Mouse (Mus musculus): ENCODE data around the gene Arvcf. TPM values are rescaled to one million over a fixed set of nuclear protein-coding genes. Genes with fewer than 3 reads are reported as not detected.

Arvcf gene
- polyA plus RNA-seq, 2 experiments = 18.9 to 33.6 TPM

DNA sequence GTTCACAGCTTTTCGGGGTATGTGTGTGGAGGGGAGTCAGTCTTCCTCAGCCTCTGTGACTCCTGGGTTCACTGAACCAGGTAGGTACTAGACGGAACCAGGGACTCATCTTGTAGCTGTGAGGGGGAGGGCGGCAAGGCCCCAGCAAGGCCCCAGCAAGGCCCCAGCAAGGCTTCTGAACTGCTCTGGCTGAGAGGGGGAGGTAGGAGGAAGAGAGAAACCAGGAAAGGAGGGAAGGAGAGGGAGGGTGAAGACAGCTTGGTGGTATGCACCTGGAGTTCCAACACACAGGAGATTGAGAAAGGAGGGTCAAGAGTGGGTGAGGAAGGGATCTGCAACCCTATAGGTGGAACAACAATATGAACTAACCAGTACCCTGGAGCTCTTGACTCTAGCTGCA, 68.9 kb downstream of the Arvcf start:
- H3K4me1 ChIP-seq (ENCODE audit: control insufficient read depth, insufficient read depth, low read length) = no peaks in the 10 kb centered on the region; the same call in 1 of the 2 replicates
- ATAC-seq (ENCODE audit: low FRiP score, low read depth) (no peak), DNase-seq (ENCODE audit: low spot score) (no peak)
- 0 out of 2 replicates have a peak overlapping the region, but pooled peaks have one; percentile 4 for H3K9ac ChIP-seq (ENCODE audit: low read depth, low read length, severe bottlenecking)
- H3K36me3 ChIP-seq (ENCODE audit: control insufficient read depth, insufficient read depth, low read length) = peaks cover 30% of the 10 kb centered on the region
- H3K27me3 ChIP-seq (ENCODE audit: control insufficient read depth, insufficient read depth, low read length) = no peaks in the 10 kb centered on the region
- H3K9me3 ChIP-seq (ENCODE audit: control insufficient read depth, low read length) = no peaks in the 10 kb centered on the region
- TF ChIP-seq POLR2A (IDR thresholded peaks at IDR 0.05; ENCODE audit: borderline replicate concordance, extremely low read depth, insufficient read depth, insufficient read length) = no peak
- WGBS = 72% methylated on average over 3 of the region's 3 CpGs
- H3K4me2 ChIP-seq (replicated peaks; ENCODE audit: low read depth, low read length, severe bottlenecking) = no peak overlapping the region
- no peak overlapping the region for H3K4me3 ChIP-seq (replicated peaks; ENCODE audit: low read length)
- peak overlapping the region; percentile 55; the same call in 1 of the 2 replicates for H3K27ac ChIP-seq (replicated peaks; ENCODE audit: low read depth, low read length)

DNA sequence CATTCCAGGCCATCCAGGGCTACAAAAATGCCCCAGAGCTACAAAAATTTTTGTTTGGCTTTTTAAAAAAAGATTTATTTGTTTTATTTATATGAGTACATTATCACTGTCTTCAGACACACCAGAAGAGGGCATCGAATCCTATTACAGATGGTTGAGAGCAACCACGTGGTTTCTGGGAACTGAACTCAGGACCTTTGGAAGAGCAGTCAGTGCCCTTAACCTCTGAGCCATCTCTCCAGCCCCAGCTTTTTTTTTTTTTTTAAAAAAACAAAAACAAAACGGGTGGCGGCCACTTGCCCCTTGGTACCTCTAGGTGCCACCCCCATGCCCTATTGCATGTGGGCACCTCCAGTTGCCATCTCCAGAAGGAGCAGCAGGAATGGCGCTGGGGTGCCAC, 69.5 kb downstream of the Arvcf start:
- Histone ChIP-seq H3K36me3 (ENCODE audit: control insufficient read depth, insufficient read depth, low read length) (peaks cover 33% of the 10 kb centered on the region), H3K4me2 (replicated peaks; ENCODE audit: low read depth, low read length, severe bottlenecking) (no peak overlapping the region), H3K4me1 (ENCODE audit: control insufficient read depth, insufficient read depth, low read length) (no peaks in the 10 kb centered on the region; the same call in 1 of the 2 replicates), H3K4me3 (replicated peaks; ENCODE audit: low read length) (no peak overlapping the region), H3K9ac (ENCODE audit: low read depth, low read length, severe bottlenecking) (no peak overlapping the region), H3K9me3 (ENCODE audit: control insufficient read depth, low read length) (no peaks in the 10 kb centered on the region), H3K27ac (replicated peaks; ENCODE audit: low read depth, low read length) (no peak overlapping the region), H3K27me3 (ENCODE audit: control insufficient read depth, insufficient read depth, low read length) (no peaks in the 10 kb centered on the region)
- DNase-seq (ENCODE audit: low spot score) (no peak), ATAC-seq (ENCODE audit: low FRiP score, low read depth) (no peak)
- 92% methylated on average over 5 of the region's 5 CpGs for WGBS
- TF ChIP-seq POLR2A (IDR thresholded peaks at IDR 0.05; ENCODE audit: borderline replicate concordance, extremely low read depth, insufficient read depth, insufficient read length) = no peak

DNA sequence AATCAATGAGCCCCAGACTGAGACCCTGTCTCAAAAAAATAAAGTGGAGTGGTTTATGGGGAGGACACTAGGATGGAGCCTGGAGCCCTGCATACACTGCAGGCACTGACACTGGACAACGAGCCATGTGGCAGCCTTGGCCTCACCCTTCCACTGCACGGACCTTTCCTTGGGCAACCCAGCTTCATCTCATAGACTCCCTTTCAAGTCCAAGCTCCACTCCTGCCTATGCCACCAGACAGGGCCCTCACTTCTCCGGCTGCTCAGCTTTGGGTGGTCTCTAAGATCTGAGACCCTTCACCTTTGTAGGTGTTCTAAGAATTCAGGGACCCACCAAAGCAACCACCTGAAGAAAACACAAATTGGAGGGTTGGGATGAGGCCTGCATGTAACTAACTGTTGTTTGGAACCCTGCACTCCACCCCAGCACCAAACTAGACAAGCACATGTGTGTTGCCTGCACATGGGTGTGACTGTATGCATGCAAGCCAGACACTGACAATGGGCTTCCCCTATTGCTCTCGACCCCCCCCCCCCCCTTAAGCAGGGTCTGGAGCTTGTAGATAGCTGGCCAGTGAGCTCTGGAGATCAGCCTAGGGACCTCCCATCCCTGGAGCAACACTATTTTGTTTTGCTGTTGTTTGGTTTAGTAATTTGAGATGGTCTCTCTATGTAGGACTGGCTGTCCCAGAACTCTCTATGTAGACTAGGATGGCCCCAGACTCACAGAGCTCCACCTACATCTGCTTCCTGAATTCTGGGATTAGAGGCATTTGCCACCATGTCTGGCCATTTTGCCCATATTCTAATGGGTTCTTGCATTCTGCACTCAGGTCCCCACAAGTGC, 71.0 kb downstream of the Arvcf start:
- no peak overlapping the region for H3K4me3 ChIP-seq (replicated peaks; ENCODE audit: low read length)
- no peak overlapping the region for H3K4me2 ChIP-seq (replicated peaks; ENCODE audit: low read depth, low read length, severe bottlenecking)
- no peak overlapping the region for H3K9ac ChIP-seq (ENCODE audit: low read depth, low read length, severe bottlenecking)
- no peaks in the 10 kb centered on the region for H3K9me3 ChIP-seq (ENCODE audit: control insufficient read depth, low read length)
- H3K27ac ChIP-seq (replicated peaks; ENCODE audit: low read depth, low read length) = no peak overlapping the region
- H3K36me3 ChIP-seq (ENCODE audit: control insufficient read depth, insufficient read depth, low read length) = peaks cover 30% of the 10 kb centered on the region
- H3K4me1 ChIP-seq (ENCODE audit: control insufficient read depth, insufficient read depth, low read length) = peaks cover 2% of the 10 kb centered on the region
- ATAC-seq (ENCODE audit: low FRiP score, low read depth) (no peak), DNase-seq (ENCODE audit: low spot score) (no peak)
- TF ChIP-seq POLR2A (IDR thresholded peaks at IDR 0.05; ENCODE audit: borderline replicate concordance, extremely low read depth, insufficient read depth, insufficient read length) = no peak
- H3K27me3 ChIP-seq (ENCODE audit: control insufficient read depth, insufficient read depth, low read length) = no peaks in the 10 kb centered on the region
- 88% methylated on average over 4 of the region's 4 CpGs for WGBS

DNA sequence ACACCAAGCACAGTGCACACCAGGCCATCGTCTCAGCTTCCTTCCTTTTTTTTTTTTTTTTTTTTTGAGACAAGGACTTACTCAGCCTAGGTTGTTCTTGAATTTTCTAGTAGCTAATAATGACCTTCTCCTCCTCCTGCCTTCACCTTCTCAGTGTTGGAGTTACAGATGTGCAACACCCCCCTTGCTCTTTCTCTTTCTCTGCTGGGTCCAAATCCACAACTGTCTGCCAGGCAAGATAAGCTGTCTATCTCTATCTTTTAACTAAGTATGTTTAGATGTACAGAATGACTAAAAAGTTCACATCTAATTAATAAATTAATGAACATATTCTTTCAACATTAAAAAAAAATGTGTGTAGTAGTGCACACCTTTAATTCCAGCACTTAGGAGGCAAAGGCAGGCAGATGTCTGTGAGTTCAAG, 71.6 kb downstream of the Arvcf start:
- Histone ChIP-seq H3K27ac (replicated peaks; ENCODE audit: low read depth, low read length) (no peak overlapping the region), H3K27me3 (ENCODE audit: control insufficient read depth, insufficient read depth, low read length) (no peaks in the 10 kb centered on the region), H3K36me3 (ENCODE audit: control insufficient read depth, insufficient read depth, low read length) (peaks cover 30% of the 10 kb centered on the region), H3K4me1 (ENCODE audit: control insufficient read depth, insufficient read depth, low read length) (peaks cover 8% of the 10 kb centered on the region), H3K4me3 (replicated peaks; ENCODE audit: low read length) (no peak overlapping the region), H3K9me3 (ENCODE audit: control insufficient read depth, low read length) (no peaks in the 10 kb centered on the region), H3K4me2 (replicated peaks; ENCODE audit: low read depth, low read length, severe bottlenecking) (no peak overlapping the region), H3K9ac (ENCODE audit: low read depth, low read length, severe bottlenecking) (no peak overlapping the region)
- ATAC-seq (ENCODE audit: low FRiP score, low read depth) = no peak
- DNase-seq (ENCODE audit: low spot score) = no peak
- TF ChIP-seq POLR2A (IDR thresholded peaks at IDR 0.05; ENCODE audit: borderline replicate concordance, extremely low read depth, insufficient read depth, insufficient read length) = no peak
- 100% methylated on average over 1 of the region's 1 CpGs for WGBS

DNA sequence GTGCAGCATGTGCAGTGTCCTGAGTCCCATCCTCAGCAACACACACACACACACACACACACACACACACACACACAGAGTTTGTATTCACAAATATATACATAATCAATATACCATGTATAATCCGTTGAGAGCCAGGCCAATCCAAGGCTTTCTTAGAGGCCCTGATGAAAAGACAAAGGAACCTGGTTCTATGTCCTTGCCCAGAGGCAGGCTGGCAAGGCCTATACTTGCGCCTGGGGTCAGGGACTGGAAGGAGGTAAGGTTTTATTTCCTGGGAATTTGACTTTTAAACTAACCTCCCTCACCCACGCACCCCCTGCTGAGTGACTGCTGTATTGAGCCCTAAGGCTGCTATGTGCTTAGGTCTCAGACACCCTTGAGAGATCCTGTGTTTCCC, 72.6 kb downstream of the Arvcf start:
- no peak for DNase-seq (ENCODE audit: low spot score)
- no peaks in the 10 kb centered on the region for H3K27me3 ChIP-seq (ENCODE audit: control insufficient read depth, insufficient read depth, low read length)
- no peak for TF ChIP-seq POLR2A (IDR thresholded peaks at IDR 0.05; ENCODE audit: borderline replicate concordance, extremely low read depth, insufficient read depth, insufficient read length)
- 67% methylated on average over 3 of the region's 3 CpGs for WGBS
- no peak overlapping the region for H3K4me3 ChIP-seq (replicated peaks; ENCODE audit: low read length)
- no peak for ATAC-seq (ENCODE audit: low FRiP score, low read depth)
- H3K9ac ChIP-seq (ENCODE audit: low read depth, low read length, severe bottlenecking) = no peak overlapping the region
- peaks cover 27% of the 10 kb centered on the region for H3K36me3 ChIP-seq (ENCODE audit: control insufficient read depth, insufficient read depth, low read length)
- peaks cover 17% of the 10 kb centered on the region for H3K4me1 ChIP-seq (ENCODE audit: control insufficient read depth, insufficient read depth, low read length)
- H3K4me2 ChIP-seq (replicated peaks; ENCODE audit: low read depth, low read length, severe bottlenecking) = no peak overlapping the region
- no peaks in the 10 kb centered on the region for H3K9me3 ChIP-seq (ENCODE audit: control insufficient read depth, low read length)
- H3K27ac ChIP-seq (replicated peaks; ENCODE audit: low read depth, low read length) = no peak overlapping the region

Measured in limb, embryonic 14.5 days (tissue).